Mouse (Mus musculus): Measurements from ENCODE around the gene Armc2.
"Not testable (repeated sequence)": the region's sequence is repeated elsewhere in the genome, so short reads cannot be mapped to it uniquely, and the experiment has no call there.

Armc2 gene

GRCm38 (mm10) chr10:41978403-41979234, 39.6 kb downstream of the Armc2 start:
- DNase-seq (ENCODE audit: extremely low spot score, low spot score), result no peak

GRCm38 (mm10) chr10:41972676-41973075, 45.6 kb downstream of the Armc2 start:
- DNase-seq (ENCODE audit: extremely low spot score, low spot score), result no peak

DNA sequence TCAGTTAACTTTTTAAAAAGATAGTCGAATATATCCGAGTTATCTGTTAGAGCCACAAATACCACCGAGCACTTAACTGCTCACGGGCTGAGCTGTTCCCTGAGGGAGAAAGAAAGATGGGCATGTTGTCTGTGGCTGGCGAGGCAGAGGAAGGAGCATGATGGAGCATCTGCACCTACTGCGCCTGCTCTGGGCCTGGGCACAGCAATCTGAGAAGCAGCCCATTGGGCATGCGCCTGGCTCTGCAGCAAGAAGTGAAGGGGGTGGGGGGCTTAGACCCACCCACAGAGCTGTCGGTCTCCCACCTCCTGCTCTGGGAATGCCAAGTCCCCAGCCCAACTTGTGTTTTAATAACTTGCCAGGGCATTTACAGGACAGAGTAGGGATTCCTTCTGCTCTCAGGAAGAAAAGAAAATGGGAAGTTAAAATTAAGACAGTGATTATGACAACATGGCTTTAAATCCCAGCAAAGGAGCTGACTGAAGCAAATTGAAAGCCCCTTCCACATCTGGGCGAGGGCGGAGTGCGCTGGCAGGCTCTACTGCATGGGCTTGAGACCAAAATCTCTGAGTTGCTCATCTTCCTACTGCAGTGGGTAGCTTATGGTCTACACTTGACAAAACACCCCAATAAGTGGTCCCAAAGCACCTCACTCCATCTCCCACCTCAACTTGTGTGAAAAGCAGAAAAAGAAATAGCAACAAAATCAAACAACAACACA, 50.2 kb downstream of the Armc2 start:
- no peak for DNase-seq (ENCODE audit: extremely low spot score, low spot score)

- no peak for DNase-seq (ENCODE audit: extremely low spot score, low spot score)
These were observed 55.5 kb downstream of the Armc2 start for GRCm38 (mm10) chr10:41962725-41963124.

- DNase-seq (ENCODE audit: extremely low spot score, low spot score), result no peak
These were observed 58.4 kb downstream of the Armc2 start for GRCm38 (mm10) chr10:41959808-41960207.

GRCm38 (mm10) chr10:41958677-41959274, 59.5 kb downstream of the Armc2 start:
- DNase-seq (ENCODE audit: extremely low spot score, low spot score), result no peak

DNA sequence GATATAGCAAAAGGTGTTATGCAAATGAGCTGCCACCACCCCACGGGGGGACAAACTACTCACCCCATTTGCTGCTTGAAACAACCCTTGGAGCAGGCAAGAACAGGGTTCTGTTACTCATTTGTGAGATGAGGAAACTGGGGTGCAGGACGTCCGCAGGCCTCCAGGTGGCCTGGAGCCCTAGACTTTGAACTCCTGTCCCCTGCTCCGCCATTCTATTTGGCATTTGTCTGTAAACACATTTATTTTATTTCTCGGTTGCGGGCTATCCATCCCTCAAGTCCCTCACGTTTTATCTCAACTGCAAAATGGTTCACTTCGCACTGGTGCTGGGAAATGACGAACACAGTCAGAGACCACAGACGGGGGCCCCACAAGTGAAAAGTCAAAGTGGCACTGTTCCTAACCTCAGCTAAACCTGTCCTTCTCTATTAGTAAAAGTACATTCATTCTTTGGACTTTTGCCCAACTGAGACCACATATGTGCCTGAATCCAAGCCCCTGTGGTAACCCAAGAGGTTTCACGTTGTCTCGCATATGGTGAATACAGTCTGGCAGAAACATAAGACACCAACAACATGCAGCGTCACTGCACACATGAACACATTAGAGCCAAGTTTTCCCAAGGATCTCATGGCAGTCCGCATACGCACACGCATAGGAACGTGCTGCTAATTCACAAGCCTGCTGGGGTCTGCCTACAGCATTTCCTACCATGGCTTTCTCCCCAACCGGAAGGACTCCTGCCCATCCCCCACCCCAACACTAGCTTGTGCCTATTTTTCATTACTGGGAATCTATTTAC, 60.6 kb downstream of the Armc2 start:
- DNase-seq (ENCODE audit: extremely low spot score, low spot score), result no peak

- no peak for DNase-seq (ENCODE audit: extremely low spot score, low spot score)
These were observed 64.7 kb downstream of the Armc2 start for GRCm38 (mm10) chr10:41953528-41953864.

DNA sequence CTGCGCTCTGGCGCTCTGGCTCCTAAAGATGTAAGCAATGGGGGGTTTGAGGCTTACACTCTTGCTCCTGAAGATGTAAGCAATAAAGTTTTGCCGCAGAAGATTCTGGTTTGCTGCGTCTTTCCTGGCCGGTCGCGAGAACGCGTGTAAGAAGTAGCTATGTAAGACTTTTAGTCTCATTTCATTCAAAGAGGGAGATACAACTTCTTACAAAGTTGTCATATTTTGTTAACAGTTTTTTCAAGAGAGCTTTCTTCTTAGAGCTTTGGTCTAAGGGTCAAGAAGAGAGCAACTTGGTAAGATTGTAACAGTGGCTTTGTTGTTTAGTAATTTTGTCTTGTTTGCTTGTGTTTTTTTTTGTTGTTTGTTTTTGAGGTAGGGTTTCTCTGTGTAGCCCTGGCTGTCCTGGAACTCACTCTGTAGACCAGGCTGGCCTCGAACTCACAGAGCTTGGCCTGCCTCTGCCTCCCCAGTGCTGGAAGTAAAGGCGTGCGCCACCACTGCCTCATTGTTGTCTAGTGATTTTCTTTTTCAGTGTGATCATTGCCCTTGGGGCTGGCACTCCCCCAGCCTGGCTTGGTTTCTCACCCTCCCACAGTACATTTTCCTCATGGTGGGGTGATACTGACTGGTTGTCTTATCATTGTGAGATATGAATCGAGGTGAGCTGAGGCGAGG, 65.3 kb downstream of the Armc2 start:
- no peak for DNase-seq (ENCODE audit: extremely low spot score, low spot score)

- DNase-seq (ENCODE audit: extremely low spot score, low spot score), result not testable (repeated sequence)
These were observed 65.9 kb downstream of the Armc2 start for GRCm38 (mm10) chr10:41952354-41952753.

GRCm38 (mm10) chr10:41939090-41939489, 79.2 kb downstream of the Armc2 start:
- no peak for DNase-seq (ENCODE audit: extremely low spot score, low spot score)

- DNase-seq (ENCODE audit: extremely low spot score, low spot score), result no peak
These were observed 81.1 kb downstream of the Armc2 start for GRCm38 (mm10) chr10:41937176-41937575.

DNA sequence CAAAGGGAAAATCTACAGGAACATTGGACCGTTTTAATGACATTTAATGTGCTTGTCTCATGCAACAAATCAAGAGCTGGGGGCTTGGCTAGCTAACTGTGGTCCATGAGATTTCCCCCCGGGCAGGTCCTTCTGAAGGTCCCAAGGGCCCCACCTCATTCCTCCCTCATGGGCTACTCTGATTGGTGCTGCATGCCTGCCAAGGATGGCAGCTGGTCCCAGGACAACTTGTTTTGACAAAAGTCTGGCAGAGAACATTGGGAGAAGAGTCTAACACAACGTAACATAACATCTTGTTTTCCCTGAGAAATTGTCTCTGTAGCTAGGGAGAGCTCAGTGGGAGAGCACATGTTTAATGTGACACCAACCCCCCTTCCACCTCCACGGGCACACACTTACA, 82.1 kb downstream of the Armc2 start:
- no peak for DNase-seq (ENCODE audit: extremely low spot score, low spot score)

- DNase-seq (ENCODE audit: extremely low spot score, low spot score), result no peak
These were observed 82.8 kb downstream of the Armc2 start for GRCm38 (mm10) chr10:41935476-41935829.

DNA sequence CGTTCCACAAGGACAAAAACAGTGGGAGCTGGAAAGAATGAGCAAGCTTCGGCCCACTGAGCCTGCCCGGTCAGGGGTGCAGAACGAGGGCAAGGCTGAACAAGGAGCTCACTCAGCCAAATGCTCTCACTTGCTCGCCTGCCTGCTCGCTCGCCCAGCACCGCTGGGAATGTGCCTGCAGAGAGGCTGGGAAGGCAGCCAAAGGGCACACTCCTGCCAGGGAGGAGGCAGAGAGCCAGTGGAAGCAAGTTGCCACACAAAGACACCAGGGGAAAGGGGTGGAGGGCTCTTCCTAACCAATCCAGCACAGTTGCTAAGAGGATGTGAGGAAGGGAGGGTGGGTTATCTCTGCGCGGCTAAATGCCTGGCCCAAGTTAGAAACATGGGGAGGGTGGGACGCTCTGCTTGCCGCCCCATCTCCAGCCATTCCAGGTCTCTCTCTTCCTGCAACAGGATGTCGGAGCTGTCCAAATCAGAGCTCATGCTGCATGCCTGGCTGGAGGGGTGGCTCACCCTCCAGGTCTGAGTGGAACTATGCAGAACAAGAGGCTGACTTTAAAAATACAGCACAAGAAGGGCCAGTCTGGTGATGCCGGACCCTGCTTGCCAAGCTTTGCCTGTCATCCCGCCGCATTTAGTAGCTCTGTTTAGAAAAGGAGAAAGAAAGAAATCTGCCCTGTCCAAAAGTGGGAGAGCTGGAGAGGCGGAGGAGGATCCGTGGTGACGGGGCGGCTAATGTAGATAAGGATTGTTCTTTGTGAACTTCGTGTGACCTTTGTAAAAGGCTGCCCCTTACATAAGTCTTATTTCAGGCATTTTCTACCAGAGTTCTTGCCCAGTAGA, 83.4 kb downstream of the Armc2 start:
- peak; percentile 36 for DNase-seq (ENCODE audit: extremely low spot score, low spot score)

- peak; percentile 47 for DNase-seq (ENCODE audit: extremely low spot score, low spot score)
These were observed 84.7 kb downstream of the Armc2 start for GRCm38 (mm10) chr10:41933536-41933935.

DNA sequence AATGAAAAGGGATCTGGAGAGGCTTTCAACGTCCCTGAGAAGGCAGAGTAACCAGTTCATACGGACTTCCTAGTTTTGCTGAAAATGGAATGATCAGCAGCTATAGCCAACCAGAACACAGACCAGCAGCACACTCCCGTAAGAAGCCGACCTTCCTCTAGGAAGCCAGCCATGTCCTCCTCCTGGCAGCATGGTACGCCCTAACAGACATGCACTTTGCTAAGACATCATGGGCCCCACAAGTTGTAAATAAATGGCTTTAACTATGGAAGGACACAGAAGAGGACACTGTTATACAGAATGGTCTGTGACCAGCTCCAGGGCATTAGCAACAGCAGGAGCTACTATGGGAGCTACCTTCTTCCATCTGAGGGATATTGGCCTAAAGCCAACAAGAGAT, 85.3 kb downstream of the Armc2 start:
- no peak for DNase-seq (ENCODE audit: extremely low spot score, low spot score)

DNA sequence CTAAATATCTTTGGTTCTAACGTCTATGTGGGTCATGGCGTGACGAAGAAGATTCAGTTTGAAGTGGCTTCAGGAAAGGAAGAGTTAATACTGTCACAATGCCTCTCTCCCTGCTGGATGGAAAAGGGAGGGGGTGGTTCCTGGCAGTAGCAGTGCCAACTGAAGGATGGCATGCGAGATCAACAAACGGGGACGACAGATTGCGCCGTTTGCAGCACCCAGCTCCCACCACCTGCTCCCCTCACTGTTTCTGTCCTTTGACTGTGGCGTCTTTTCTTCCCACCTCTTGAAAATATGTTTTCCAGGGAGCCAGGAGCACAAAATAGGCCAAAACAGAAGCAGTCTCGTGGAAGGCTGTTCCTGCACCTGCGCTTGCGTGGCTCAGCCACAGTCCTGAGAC, 86.3 kb downstream of the Armc2 start:
- DNase-seq (ENCODE audit: extremely low spot score, low spot score), result no peak

DNA sequence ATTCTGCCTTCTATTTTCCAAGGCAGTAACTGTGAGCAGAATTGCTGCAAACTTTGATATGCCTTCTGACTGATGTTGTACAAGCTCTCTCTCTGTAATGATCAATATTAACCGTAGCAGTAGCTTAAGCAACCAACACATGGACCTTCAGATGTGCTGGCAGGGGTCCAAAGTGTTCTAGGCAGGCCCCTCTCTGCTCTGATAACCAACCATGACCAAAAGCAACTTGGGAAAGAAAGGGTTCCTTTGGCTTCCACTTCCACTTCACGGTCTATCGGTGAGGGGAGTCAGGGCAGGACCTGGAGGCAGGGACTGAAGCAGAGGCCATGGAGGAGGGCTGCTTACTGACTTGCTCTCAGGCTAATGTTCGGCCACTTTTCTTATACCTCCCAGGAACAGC, 87.3 kb downstream of the Armc2 start:
- no peak for DNase-seq (ENCODE audit: extremely low spot score, low spot score)

- DNase-seq (ENCODE audit: extremely low spot score, low spot score), result no peak
These were observed 91.5 kb downstream of the Armc2 start for GRCm38 (mm10) chr10:41926726-41927125.

All from neural tube, embryonic 10.5 days (tissue).